Mouse (Mus musculus): ENCODE measurements at regions not wholly inside any gene's neighbourhood (a gene's known extent, or its start where the extent isn't known, plus 50 kb on each side); places are given as distances from the start of the nearest gene placed in this dataset.
"Not testable (repeated sequence)": the region's sequence is repeated elsewhere in the genome, so short reads cannot be mapped to it uniquely, and the experiment has no call there.

- WGBS: 80% methylated on average over 7 of the region's 7 CpGs
- Histone ChIP-seq H3K4me1 (ENCODE audit: control insufficient read depth, insufficient read depth, low read length) (no peaks in the 10 kb centered on the region; the same call in 1 of the 2 replicates), H3K27ac (ENCODE audit: control insufficient read depth, insufficient read depth, low read depth, low read length, poor library complexity) (no peak overlapping the region), H3K4me3 (replicated peaks; ENCODE audit: control insufficient read depth, low read depth, low read length) (no peak overlapping the region)
- no peak for TF ChIP-seq CTCF (IDR thresholded peaks at IDR 0.05; ENCODE audit: control insufficient read depth, insufficient read depth, low read length)
- no peak for TF ChIP-seq POLR2A (IDR thresholded peaks at IDR 0.05; ENCODE audit: borderline replicate concordance, control insufficient read depth, low read depth, low read length)
Observed at GRCm38 (mm10) chr1:177501288-177501687, 59.1 kb downstream of the Zbtb18 start.

DNA sequence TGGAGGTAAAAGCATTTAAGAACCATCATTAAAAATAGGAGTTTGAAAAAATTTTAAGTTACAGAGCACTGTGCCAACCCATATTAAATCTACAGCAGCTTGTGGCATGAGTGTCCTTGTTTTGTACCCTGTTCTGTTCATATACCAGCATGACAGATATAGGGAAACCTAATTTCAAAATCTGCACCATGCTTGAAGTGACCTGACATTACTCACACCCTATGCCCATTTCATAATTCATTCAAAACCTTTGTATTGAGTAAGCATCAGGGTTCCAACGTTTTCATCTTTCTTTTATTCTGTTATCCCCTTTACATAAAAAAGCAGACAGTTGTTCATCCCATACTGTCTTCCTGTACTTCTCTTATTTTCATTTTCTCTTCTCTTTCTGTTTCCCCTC lies 61.8 kb downstream of the Zbtb18 start:
- Histone ChIP-seq H3K4me1 (ENCODE audit: control insufficient read depth, insufficient read depth, low read length) (no peaks in the 10 kb centered on the region; the same call in 1 of the 2 replicates), H3K27ac (ENCODE audit: control insufficient read depth, insufficient read depth, low read depth, low read length, poor library complexity) (no peak overlapping the region), H3K4me3 (replicated peaks; ENCODE audit: control insufficient read depth, low read depth, low read length) (no peak overlapping the region)
- WGBS: 28% methylated on average over 1 of the region's 1 CpGs
- TF ChIP-seq CTCF (IDR thresholded peaks at IDR 0.05; ENCODE audit: control insufficient read depth, insufficient read depth, low read length) (no peak), POLR2A (IDR thresholded peaks at IDR 0.05; ENCODE audit: borderline replicate concordance, control insufficient read depth, low read depth, low read length) (no peak)

GRCm38 (mm10) chr1:177504743-177505142 lies 62.6 kb downstream of the Zbtb18 start:
- H3K4me3 ChIP-seq (replicated peaks; ENCODE audit: control insufficient read depth, low read depth, low read length): no peak overlapping the region
- 91% methylated on average over 2 of the region's 2 CpGs for WGBS
- no peak for TF ChIP-seq CTCF (IDR thresholded peaks at IDR 0.05; ENCODE audit: control insufficient read depth, insufficient read depth, low read length)
- no peak for TF ChIP-seq POLR2A (IDR thresholded peaks at IDR 0.05; ENCODE audit: borderline replicate concordance, control insufficient read depth, low read depth, low read length)
- H3K27ac ChIP-seq (ENCODE audit: control insufficient read depth, insufficient read depth, low read depth, low read length, poor library complexity): no peak overlapping the region
- H3K4me1 ChIP-seq (ENCODE audit: control insufficient read depth, insufficient read depth, low read length): no peaks in the 10 kb centered on the region; the same call in 1 of the 2 replicates

DNA sequence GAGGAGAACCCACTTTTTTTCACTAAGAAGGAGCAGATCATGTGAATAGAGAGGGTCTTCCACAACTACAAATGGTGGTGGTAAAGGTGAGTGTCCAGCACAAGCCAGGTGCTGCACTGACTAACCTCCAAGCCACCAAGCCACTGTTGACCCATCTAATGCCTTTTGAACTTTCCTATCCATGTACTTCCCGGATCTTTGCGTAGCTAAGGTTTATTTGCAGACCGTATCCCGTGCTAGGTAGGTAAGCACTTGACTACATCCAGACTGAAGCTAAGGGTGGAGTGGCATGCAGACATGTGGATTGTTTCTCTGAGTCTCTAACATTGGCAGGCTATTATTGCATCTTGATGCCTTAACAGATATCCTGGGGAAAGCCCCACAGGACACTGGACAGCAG lies 65.2 kb downstream of the Zbtb18 start:
- H3K27ac ChIP-seq (ENCODE audit: control insufficient read depth, insufficient read depth, low read depth, low read length, poor library complexity); H3K4me1 ChIP-seq (ENCODE audit: control insufficient read depth, insufficient read depth, low read length); H3K4me3 ChIP-seq (replicated peaks; ENCODE audit: control insufficient read depth, low read depth, low read length): not testable (repeated sequence)
- WGBS: 91% methylated on average over 4 of the region's 4 CpGs

DNA sequence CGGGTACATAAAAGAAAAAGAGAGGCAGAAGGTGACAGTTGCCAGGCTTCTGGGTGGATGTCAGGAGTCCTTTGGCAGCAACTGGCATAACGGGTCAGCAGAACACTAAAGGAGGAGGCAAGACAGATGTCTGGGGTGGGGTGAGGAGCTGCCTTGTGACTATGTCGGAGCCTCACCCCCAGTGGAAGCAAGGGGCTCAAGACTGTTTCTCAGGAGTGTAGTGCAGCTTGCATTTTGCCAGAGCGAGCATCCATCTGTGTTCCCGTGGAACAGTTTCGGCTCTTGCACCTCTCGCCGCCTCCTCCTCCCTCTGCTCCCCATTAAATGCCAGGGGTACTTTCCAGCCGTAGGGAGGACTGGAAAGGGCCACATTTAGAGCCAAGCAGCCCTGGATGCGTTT lies 67.6 kb downstream of the Zbtb18 start:
- H3K4me1 ChIP-seq (ENCODE audit: control insufficient read depth, insufficient read depth, low read length): no peaks in the 10 kb centered on the region; the same call in 1 of the 2 replicates
- TF ChIP-seq CTCF (IDR thresholded peaks at IDR 0.05; ENCODE audit: control insufficient read depth, insufficient read depth, low read length) (no peak), POLR2A (IDR thresholded peaks at IDR 0.05; ENCODE audit: borderline replicate concordance, control insufficient read depth, low read depth, low read length) (no peak)
- no peak overlapping the region for H3K27ac ChIP-seq (ENCODE audit: control insufficient read depth, insufficient read depth, low read depth, low read length, poor library complexity)
- 78% methylated on average over 10 of the region's 10 CpGs for WGBS
- no peak overlapping the region for H3K4me3 ChIP-seq (replicated peaks; ENCODE audit: control insufficient read depth, low read depth, low read length)

DNA sequence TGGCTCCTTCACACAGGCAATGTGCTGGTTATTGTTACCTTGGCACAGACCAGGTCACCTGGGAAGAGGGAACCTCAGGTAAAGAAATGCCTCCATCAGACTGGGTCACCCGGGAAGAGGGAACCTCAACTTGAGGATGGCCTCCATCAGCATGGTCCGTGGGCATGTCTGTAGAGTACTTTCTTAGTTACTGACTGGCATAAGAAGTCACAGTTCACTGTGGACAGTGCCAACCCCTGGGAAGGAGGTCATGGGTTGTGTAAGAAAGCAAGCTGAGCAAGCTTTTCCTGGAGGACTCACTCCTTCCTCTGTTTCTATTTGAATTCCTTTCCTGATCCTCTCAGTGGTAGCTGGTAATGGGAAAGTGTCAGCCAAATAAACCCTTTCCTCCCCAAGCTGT lies 70.0 kb downstream of the Zbtb18 start:
- TF ChIP-seq POLR2A (IDR thresholded peaks at IDR 0.05; ENCODE audit: borderline replicate concordance, control insufficient read depth, low read depth, low read length): no peak
- TF ChIP-seq CTCF (IDR thresholded peaks at IDR 0.05; ENCODE audit: control insufficient read depth, insufficient read depth, low read length): no peak
- WGBS: 81% methylated on average over 2 of the region's 2 CpGs
- H3K4me3 ChIP-seq (replicated peaks; ENCODE audit: control insufficient read depth, low read depth, low read length): no peak overlapping the region
- no peaks in the 10 kb centered on the region; the same call in 1 of the 2 replicates for H3K4me1 ChIP-seq (ENCODE audit: control insufficient read depth, insufficient read depth, low read length)
- H3K27ac ChIP-seq (ENCODE audit: control insufficient read depth, insufficient read depth, low read depth, low read length, poor library complexity): no peak overlapping the region

- Histone ChIP-seq H3K4me3 (replicated peaks; ENCODE audit: control insufficient read depth, low read depth, low read length) (no peak overlapping the region), H3K4me1 (ENCODE audit: control insufficient read depth, insufficient read depth, low read length) (no peaks in the 10 kb centered on the region; the same call in 1 of the 2 replicates), H3K27ac (ENCODE audit: control insufficient read depth, insufficient read depth, low read depth, low read length, poor library complexity) (no peak overlapping the region)
- 88% methylated on average over 18 of the region's 18 CpGs for WGBS
- TF ChIP-seq CTCF (IDR thresholded peaks at IDR 0.05; ENCODE audit: control insufficient read depth, insufficient read depth, low read length) (no peak), POLR2A (IDR thresholded peaks at IDR 0.05; ENCODE audit: borderline replicate concordance, control insufficient read depth, low read depth, low read length) (no peak)
Observed at GRCm38 (mm10) chr1:177517934-177518610, 75.9 kb downstream of the Zbtb18 start.

DNA sequence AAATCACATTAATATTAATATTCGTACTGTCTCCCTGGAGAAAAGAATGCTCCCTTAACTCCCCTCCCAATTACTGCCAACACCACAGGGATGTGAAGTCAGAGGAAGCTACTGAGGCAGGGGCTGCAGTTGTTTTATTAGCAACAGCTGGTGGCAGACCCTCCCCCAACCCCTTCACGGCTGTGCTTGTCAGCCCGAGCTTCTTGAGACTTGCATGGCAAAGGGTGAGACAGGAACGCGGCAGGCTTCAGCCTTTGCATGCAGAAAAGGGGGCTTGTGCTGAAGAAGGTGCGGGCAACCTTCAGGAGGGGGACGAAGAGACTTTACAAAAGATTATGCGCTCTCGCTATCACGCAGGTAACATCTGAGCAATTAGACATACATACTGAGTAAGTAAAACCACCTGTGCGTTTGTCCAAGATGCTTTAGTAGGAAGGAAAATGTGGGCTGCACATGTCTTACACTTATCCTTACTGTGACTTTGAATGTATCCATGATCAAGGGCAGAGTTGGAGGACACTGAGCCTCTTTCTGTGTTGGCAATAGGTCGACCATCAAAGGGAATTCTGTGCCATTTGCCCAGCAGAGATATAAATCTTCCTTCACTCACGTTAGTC lies 76.9 kb downstream of the Zbtb18 start:
- Histone ChIP-seq H3K4me3 (replicated peaks; ENCODE audit: control insufficient read depth, low read depth, low read length) (no peak overlapping the region), H3K27ac (ENCODE audit: control insufficient read depth, insufficient read depth, low read depth, low read length, poor library complexity) (no peak overlapping the region), H3K4me1 (ENCODE audit: control insufficient read depth, insufficient read depth, low read length) (no peaks in the 10 kb centered on the region; the same call in 1 of the 2 replicates)
- 81% methylated on average over 13 of the region's 13 CpGs for WGBS
- TF ChIP-seq CTCF (IDR thresholded peaks at IDR 0.05; ENCODE audit: control insufficient read depth, insufficient read depth, low read length): no peak
- no peak for TF ChIP-seq POLR2A (IDR thresholded peaks at IDR 0.05; ENCODE audit: borderline replicate concordance, control insufficient read depth, low read depth, low read length)
